Mouse (Mus musculus) spleen, embryonic (tissue): ENCODE measurements at regions not wholly inside any gene's neighbourhood (a gene's known extent, or its start where the extent isn't known, plus 50 kb on each side); places are given as distances from the start of the nearest gene placed in this dataset.

Experiments
- CTCF ChIA-PET: fragments of 350-600 bp; sonication (Branson Sonifier 250); formaldehyde crosslinking; loops from one replicate; lab custom pipeline; 2022; lab: Charles Lee

- CTCF ChIA-PET: no interaction called here
Observed at GRCm38 (mm10) chr2:73996986-73997385, 85.9 kb upstream of the Atp5g3 start.

GRCm38 (mm10) chr2:73991818-73992217, 80.7 kb upstream of the Atp5g3 start:
- CTCF ChIA-PET: no interaction called here

GRCm38 (mm10) chr2:73987441-73988105, 76.4 kb upstream of the Atp5g3 start:
- CTCF ChIA-PET: no interaction called here

- CTCF ChIA-PET: no interaction called here
Observed at GRCm38 (mm10) chr2:73985911-73986250, 74.8 kb upstream of the Atp5g3 start.

- CTCF ChIA-PET: interaction anchor here (0.7 kb wide), 1 partner anchor 223 kb away, joined by 3 read pairs; no protein-coding TSS in a partner anchor
Observed at GRCm38 (mm10) chr2:73985238-73985910, 74.2 kb upstream of the Atp5g3 start.

- CTCF ChIA-PET: interaction anchor here (1.4 kb wide), 1 partner anchor 15 kb away, joined by 3 read pairs; no protein-coding TSS in a partner anchor
Observed at GRCm38 (mm10) chr2:73983166-73983565, 72.0 kb upstream of the Atp5g3 start.

- CTCF ChIA-PET: no interaction called here
Observed at GRCm38 (mm10) chr2:73978072-73978471, 66.9 kb upstream of the Atp5g3 start.

GRCm38 (mm10) chr2:73973774-73974173, 62.6 kb upstream of the Atp5g3 start:
- CTCF ChIA-PET: no interaction called here

GRCm38 (mm10) chr2:73967618-73968017, 56.5 kb upstream of the Atp5g3 start:
- CTCF ChIA-PET: no interaction called here

- CTCF ChIA-PET: interaction anchor here (0.5 kb wide), 1 partner anchor 340 kb away, joined by 3 read pairs; no protein-coding TSS in a partner anchor
Observed at GRCm38 (mm10) chr2:73965595-73965994, 54.5 kb upstream of the Atp5g3 start.
